Mouse (Mus musculus): ENCODE data around the gene Rdh19.

DNA sequence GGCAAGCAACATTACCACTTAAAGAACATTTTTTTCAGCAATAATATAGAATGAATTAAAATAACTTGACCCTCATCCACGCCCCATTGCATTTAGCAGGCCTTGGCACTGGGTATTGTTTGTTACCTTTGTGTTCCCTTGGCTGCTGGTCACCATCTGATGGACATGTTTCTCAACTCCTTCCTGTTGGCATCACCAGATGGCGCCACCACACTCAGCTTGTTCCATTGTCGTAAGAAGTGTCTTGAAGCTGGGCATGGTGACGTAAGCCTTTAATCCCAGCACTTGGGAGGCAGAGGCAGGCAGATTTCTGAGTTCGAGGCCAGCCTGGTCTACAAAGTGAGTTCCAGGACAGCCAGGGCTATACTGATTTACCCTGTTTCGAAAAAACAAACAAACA, 24.3 kb upstream of the Rdh19 start:
- no peak for TF ChIP-seq POLR2A (IDR thresholded peaks at IDR 0.05; ENCODE audit: control insufficient read depth, low read depth, low read length)
- peak; percentile 45; the same call in 1 of the 2 replicates for TF ChIP-seq CTCF (IDR thresholded peaks at IDR 0.05; ENCODE audit: control insufficient read depth, insufficient read depth, insufficient replicate concordance, low read depth, low read length)
